Mouse (Mus musculus): ENCODE data around the gene Ier2.

GRCm38 (mm10) chr8:84635397-84636050, 27.1 kb downstream of the Ier2 start:
- TF ChIP-seq CTCF (IDR thresholded peaks at IDR 0.05; ENCODE audit: borderline replicate concordance, extremely low read depth, insufficient read depth, insufficient read length) (no peak), POLR2A (IDR thresholded peaks at IDR 0.05; ENCODE audit: borderline replicate concordance, extremely low read depth, insufficient read depth, insufficient read length, poor library complexity, severe bottlenecking) (no peak)
